Mouse (Mus musculus) right cerebral cortex, adult 18-20 months (tissue): ENCODE measurements at regions not wholly inside any gene's neighbourhood (a gene's known extent, or its start where the extent isn't known, plus 50 kb on each side); places are given as distances from the start of the nearest gene placed in this dataset.

Experiments
- DNase-seq: peaks from one replicate; pipeline ENCODE4 v3.0.0; 2022; ENCODE audit warnings: mixed read lengths

DNA sequence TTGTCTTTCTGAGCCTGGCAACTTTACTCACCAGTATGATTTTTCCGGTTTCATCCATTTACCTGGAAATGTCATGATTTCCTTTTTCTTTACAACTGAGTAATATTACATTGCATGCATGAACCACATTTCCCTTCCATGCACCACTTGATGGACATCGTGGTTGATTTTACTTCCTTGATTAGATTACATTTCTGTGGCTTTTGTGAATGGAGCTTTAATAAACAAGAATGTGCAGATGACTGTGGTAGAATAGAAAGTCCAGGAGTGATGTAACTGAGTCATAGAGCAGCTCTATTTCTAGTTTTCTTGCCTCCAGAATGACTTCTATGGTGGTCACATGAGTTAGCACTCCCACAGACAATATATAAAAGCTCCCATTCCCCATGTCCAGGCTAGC is 75.2 kb downstream of the Chst2 start:
- DNase-seq = no peak

GRCm38 (mm10) chr9:95330097-95330496 is 76.4 kb downstream of the Chst2 start:
- DNase-seq = no peak

DNA sequence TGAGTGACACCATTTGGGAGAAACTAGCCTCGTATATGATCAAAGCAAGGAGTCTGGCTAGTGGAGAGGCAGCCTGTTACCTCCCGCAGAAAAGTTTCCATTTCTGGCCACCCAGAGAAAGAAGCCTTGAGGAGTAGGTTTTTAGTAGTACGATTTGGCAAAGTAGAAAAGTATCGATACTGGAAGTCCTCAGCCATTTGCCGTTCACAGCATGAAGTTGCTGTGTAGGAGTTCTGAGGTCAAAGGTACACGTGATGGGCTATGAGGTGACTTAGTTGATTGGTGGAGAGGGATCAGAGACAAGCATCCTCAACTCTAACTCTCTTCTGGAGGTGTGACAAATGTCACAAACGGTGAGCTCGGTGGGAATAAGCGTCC is 77.5 kb downstream of the Chst2 start:
- DNase-seq = no peak

- no peak for DNase-seq
These were observed 78.1 kb downstream of the Chst2 start for GRCm38 (mm10) chr9:95328261-95329052.

- DNase-seq = no peak
These were observed 78.8 kb downstream of the Chst2 start for GRCm38 (mm10) chr9:95327771-95328170.

- no peak for DNase-seq
These were observed 82.9 kb downstream of the Chst2 start for GRCm38 (mm10) chr9:95323622-95324021.

DNA sequence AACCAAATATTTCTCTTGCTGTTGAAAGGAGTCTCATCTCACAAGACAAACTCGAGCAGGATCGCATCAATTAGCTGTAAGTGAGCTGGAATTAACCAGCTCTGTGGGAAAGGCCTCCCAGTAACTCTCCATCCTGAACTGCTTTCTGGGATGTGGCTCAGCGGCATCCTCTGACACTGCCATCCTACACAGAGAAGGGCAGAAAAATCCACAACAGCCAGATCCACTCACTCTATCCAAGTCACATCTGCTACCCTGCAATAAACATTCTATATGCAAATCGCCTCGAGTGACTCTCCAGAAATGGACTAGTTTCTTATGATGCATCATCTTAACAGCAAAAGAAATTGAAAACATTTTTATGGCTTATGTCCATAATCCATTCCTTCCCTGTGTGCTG is 83.6 kb downstream of the Chst2 start:
- DNase-seq = peak; percentile 47

- DNase-seq = no peak
These were observed 84.5 kb downstream of the Chst2 start for GRCm38 (mm10) chr9:95322031-95322430.

- peak; percentile 62 for DNase-seq
These were observed 87.6 kb downstream of the Chst2 start for GRCm38 (mm10) chr9:95318926-95319325.

- DNase-seq = no peak
These were observed 89.8 kb downstream of the Chst2 start for GRCm38 (mm10) chr9:95316726-95317125.

- no peak for DNase-seq
These were observed 91.4 kb downstream of the Chst2 start for GRCm38 (mm10) chr9:95315080-95315479.

DNA sequence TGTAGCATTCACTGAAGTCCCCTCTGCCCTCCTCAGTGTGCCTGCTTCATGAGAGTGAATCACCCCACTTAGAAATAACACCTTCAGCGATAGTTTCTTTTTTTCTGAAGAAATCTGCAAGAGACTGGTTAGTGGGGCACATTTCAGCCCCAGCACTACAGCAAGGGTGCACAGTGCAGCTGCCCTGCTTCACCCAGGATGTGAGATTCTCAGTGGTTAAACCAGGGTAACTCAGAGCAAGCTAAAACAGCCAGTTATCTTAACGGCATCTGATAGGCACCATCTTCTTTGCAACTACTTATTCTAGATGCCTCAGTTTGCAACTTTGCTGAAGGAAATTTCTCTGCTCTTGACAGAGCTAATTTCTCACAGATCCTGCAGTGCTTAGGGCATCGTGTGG is 94.9 kb downstream of the Chst2 start:
- no peak for DNase-seq

DNA sequence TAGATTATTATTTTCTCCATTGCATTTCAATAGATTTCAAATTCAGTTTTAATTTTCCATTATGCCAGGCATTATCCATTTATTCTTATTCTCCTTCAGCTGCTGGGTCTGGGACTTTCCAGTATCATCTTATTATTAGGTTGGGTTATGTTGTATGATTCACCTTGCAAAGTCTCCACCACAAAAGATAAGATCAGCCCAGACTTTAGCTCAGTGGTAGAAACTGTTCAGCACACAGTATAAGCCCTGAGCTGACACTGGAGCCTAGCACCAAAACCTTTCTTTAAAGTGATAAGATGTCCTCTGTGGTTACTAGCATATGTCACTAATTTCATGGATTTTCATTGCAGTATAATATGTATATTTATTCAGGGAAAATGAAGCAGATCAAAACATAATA is 117.5 kb downstream of the Chst2 start:
- DNase-seq = no peak

DNA sequence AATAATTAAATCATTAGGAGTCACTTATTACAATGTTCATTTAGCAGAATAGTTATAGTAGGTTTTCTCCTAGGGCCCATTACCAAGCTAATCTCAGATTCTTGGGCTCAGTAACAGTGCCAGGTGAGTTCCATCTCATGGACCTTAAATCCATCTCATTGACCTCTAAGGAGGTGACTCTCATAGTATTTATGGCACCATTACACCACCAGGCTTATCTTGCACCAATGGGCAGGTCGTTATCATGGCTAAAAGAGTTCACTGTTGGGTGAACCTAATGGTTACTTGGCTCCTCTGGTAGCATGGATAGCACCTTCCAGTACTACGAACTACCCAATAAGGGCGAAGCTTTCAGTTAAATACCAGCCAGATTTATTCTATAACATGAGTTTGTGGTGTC is 123.5 kb downstream of the Chst2 start:
- DNase-seq = no peak

GRCm38 (mm10) chr9:95282502-95282901 is 124.0 kb downstream of the Chst2 start:
- no peak for DNase-seq
